Mouse (Mus musculus) mature B cell (primary cell): ENCODE measurements around the gene Ensa.

Source experiments
- in situ Hi-C: fragments of 300-500 bp; cut with MboI; formaldehyde crosslinking; loops from 2 replicates; pipeline ENCODE4 v1.14.3; 2019

Gene Ensa

GRCm38 (mm10) chr3:95679551-95679950, 54.8 kb downstream of the Ensa start:
- in situ Hi-C loops: loop anchor here (5.0 kb wide), 1 partner anchor 37 kb away; no protein-coding TSS in a partner anchor

GRCm38 (mm10) chr3:95680673-95681072, 55.9 kb downstream of the Ensa start:
- in situ Hi-C loops: no loop called here

- in situ Hi-C loops: no loop called here
Measured at GRCm38 (mm10) chr3:95681365-95681764, 56.6 kb downstream of the Ensa start.
